Mouse (Mus musculus): ENCODE results near the gene Gjc1. TPM values are rescaled to one million over a fixed set of nuclear protein-coding genes. Genes with fewer than 3 reads are reported as not detected.

Gene Gjc1
- total RNA-seq, 2 experiments from 2014 or later: 39.6 to 40.2 TPM

DNA sequence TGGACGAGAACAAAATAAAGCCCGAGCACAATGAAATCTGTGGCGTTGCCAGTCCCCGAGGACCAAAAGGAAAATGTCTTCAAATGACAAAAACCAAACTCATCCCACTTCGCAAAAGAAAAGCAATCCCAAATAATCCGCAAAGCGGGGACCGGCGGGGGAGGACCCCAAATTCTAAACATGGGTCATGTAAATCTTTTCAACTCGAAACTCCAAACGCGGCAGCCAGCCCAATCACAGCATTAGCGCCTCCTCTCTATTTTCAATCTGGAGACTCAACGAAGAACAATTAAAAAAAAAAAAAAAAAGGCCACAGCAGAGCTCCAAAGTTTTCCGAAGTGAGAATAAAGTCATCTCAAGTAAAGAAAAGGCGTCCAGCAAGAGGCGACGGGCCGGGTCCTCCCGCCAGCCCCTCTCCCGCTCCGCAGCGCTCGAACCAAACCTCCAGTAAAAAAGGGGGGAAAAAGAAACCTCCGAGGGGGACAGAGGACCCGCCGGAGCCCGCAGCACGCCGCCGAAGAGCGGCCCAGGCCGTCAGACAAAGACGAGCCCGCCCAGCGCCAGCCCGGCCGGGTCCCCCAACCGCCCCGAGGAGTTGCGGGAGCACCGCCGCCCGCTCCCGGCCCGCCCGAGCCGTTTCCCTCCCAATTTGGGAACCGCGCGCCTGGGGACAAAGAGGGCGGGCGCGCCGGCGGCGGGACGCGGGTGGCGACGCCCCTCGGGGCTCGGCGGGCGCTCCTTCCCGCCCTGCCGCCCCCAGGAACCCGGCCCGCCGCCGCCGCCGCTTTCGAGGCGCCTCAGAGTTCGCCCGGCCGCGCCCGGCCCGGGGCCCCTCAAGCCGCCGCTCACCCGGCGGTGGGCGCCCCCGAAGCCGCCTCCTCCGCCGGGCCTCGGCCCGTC, 1.1 kb downstream of the Gjc1 start:
- DNase-seq (ENCODE audit: low spot score in 2 of 2): peak; percentile 13 to 18

DNA sequence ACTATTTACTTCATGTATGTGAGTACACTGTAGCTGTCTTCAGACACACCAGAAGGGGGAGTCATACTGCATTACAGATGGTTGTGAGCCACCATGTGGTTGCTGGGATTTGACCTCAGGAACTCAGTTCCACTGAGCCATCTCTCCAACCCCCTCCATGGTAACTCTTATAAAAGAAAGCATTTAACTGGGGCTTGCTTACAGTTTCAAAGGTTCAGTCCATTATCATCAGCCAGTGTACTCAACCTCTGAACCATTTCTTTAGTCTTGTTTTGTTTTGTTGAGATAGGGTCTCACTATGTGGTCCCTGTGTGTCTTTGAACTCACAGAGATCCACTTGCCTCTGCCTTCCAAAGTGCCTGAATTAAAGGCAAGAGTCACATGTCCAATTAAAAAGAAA, 4.6 kb downstream of the Gjc1 start:
- no peak for DNase-seq (ENCODE audit: low spot score in 2 of 2)

DNA sequence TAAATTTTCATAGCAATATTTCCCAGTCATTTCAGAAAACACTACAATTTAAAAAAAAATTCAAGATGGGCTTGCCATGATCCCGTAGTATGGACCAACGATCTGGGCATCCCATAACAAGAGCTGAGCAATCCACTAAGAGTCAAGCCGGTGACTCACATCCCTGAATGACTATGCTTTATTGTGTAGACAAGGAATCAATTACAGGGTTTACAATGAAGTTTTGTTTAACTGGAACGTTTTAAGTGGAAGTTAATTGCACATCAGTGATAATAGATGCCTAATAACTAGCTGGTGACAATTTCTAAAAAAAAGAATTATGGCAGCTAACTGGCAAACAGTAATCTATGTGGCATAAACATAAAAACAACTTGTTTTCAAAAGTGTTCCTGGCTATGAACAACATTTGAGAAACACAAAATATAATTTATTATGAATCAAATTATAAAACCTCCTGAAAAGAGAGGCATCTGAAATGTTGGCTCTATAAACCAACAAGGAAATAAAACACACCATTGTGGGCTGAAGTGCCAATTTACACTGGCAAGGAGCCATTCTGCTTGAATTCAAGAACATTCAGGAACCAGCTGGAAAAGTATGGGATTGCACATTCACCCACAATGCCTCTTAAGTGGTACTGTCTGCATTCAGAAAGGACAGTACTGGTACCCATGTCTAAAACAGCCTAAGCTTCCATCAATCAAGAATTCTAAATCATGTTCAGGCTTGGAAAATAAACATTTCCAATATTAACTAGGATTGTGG, 8.6 kb downstream of the Gjc1 start:
- DNase-seq (ENCODE audit: low spot score in 2 of 2): no peak

DNA sequence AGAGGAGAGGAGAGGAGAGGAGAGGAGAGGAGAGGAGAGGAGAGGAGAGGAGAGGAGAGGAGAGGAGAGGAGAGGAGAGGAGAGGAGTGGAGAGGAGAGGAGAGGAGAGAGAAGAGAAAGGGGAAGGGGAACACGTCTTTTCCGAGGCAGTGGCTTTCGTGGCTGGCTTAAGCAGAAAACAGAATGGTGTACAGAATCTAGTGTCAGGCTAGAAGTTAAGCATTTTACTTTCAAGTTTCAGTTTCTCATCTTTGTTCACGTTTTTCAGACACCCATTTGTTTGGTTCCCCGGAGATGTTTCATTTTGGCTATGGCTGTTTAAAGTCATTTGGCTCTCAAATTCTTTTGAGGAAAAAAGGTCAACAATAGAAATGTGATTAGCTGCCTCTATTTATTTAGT, 11.3 kb downstream of the Gjc1 start:
- no peak for DNase-seq (ENCODE audit: low spot score in 2 of 2)

DNA sequence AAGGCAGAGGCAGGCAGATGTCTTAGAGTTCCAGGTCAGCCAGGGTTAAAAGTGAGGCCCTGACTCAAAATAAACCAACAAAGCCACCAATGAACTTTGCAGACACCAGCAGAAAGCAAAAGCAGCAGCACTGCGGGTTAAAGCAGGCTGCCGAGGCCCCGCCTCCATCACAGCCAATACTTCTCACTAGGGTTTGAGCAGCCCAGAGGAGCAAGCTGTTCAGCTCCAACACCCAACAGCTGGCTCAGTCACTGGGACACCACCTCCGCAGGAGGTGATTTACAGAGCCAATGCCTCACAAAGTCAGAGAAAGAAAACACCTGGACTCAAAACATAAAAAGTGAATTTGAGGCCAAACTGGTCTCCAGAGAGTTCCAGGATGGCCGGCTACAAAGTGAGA, 16.0 kb downstream of the Gjc1 start:
- no peak for DNase-seq (ENCODE audit: low spot score in 2 of 2)

DNA sequence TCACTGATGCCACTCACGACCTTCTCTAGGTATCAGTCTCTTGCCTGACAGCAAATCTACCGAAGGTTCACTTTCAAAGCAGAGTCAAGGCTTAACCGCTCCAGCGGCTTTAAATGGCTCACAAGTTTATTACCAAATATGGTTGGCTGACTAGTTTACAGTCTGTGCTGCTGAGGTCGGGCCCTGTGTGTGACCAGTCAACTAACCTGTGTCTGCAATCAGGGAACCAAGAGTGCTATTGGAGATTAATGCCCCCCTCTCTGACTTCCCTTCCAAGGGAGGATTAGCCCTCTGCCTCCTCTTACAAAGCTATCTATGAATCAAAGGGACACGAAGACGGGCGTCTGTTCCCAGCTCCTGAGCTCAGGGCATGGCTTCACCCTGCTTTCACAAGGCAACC, 25.3 kb downstream of the Gjc1 start:
- DNase-seq (ENCODE audit: low spot score in 2 of 2): no peak

DNA sequence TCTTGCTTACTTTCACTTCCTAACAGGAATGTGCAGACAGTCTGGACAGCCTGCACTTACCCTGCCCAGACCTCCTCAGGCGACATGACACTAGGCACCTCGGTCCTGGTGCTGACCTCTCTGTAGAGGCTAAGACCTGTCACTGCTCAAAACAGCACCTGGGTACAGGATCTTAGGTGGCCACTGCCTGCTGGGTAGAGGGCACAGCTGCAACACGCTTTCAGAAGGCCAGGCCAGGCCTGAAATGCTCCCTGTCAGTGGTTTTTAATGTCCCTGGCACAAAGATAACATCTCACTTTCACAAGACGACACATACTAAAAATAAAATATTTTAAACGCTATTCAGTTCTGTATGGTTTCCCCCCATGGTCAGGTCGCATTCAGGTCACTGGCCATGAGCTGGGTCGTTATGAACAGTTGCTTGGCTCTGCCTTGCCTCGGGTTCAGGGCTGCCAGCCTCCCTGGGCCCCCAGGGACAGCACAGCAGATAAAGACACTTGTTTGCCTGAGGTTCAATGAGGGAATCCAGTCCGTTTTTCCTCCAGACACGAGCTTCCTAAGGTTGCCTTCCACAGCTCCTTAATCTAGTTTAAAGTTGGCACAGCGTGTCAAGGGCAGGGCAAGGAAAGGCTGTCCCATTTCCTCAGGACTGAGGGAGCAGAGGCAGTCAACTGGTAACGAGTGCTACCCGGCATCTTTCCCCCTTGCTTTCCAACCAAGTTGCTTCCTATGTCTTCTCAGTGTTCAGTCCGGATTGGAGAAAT, 27.6 kb downstream of the Gjc1 start:
- no peak for DNase-seq (ENCODE audit: low spot score in 2 of 2)

DNA sequence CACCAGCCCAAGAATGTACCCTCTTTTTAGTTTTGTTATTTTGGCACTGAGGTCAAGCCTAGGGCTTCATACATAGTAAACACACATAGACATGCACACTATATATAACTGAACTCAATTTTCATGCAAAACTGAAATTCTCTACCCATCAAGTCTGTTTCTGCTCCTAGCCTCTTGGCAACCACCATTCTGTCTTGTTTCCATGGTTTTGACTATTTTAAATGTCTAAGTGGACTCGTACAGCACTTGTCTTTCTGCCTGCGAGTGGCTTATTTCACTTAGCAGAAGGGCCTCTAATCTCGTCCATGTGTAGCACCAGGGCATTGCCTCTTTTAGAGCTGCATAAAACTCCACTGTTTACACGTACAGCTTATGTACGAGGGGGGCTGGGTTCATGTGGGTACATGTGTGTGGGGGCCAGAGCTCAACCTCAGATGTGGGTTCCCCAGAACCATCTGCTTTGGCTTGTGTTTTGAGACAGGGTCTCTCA, 31.8 kb downstream of the Gjc1 start:
- DNase-seq (ENCODE audit: low spot score in 2 of 2): no peak

DNA sequence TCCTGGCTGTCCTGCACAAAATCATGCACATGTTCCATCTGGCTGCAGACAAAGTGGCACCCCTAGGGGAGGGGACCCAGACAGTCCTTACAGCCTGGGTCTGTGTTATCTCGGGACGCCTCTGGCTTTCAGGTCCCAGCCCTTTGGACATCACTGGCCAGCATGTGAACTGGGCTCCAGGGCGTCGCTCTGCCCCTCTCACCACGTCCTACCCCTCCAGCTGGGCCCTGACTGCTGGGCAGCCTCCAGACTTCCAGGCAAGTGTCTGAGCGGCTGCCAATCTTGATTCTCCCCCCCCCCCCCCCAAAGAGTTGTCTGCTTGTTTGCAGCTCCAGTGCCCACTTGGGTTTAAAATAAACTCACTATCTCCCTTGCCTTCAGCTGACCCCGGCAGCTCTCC, 36.1 kb downstream of the Gjc1 start:
- DNase-seq (ENCODE audit: low spot score in 2 of 2): no peak

DNA sequence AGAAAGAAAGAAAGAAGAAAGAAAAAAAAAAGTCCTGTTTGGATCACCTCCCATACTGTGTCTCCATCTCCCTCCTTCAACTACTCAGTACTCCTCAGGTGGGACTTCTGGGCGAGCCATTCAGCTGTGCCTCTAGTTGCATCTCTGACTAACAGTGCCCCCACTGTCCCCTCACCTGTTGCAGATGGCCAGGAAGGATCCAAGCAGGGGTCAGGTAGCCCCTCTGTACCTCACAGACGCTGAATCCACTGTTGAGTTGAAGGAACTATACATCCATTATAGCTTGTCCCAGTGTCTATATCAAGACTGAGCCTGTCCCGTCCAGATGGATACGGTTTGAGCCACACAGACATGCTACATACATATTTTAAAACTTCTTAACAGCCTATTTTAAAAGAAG, 38.0 kb downstream of the Gjc1 start:
- DNase-seq (ENCODE audit: low spot score in 2 of 2): no peak

DNA sequence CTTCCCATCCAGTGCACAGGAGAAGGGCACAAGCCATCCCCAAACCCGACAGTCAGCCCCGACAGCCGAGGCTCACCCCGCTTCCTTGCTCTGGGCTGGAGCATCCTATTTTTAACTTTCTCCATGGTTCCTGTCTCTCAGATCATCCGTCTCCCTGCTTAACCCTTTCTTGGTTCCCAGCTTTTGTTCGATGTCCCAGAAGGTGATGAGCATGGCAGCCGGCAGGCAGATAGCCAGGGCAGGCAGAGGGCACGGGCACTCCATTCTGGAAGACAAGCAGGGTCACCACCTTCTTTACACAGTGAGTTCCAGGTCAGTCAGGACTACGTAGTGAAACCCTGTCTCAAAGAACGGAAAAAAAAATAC, 38.5 kb downstream of the Gjc1 start:
- DNase-seq (ENCODE audit: low spot score in 2 of 2): no peak

DNA sequence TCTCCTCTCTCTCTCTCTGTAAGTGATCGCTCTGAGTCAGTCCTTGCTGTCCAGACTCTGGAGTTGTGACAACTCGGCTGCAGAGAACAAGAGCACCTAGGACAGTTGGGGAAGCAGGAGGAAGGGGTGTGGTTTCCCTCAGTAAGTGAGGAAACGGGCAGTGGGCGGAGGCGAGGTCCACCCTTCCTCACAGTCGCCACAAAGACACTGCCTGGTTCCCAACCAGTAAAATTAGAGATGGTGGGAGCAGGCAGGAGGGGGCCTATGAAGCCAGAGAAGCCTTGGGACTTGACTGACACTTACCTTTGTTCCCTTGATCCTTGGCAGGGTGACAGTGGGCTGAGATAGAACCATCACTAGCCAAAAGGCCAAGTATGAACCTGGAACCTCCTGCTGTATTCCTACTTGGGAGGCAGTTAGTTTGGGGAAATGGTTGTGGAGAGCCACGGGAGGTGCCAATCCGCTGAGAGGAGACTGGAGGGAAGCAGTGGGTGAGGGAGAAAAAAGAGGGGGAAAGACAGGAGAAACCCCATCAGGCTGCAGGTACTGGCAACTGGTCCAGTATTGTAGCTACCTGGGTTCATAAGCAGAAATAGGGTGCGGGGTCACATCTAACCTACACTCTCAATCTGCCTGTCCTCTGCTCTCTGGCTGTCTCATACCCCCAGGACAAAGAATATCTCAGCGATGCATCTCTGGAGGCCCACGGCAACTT, 39.1 kb downstream of the Gjc1 start:
- DNase-seq (ENCODE audit: low spot score in 2 of 2): no peak

DNA sequence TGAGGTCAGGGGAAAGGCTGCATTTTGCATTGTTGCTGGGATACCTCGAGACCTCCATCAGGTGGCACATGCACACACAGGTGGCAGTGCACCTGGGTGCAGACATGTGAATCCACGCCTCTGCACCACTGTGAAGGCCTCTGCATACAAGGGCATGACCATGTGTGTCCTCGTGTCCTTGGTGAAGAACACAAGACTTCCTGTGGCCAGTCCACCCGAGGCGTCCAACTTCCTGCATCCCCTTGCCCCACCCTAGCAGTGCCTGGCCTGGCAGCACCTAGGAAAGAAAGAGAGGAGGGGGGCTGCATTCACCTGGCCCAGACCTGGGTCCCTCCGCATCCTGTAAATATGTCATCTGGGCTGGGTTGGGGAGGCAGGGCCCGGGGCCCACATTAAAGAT, 39.7 kb downstream of the Gjc1 start:
- DNase-seq (ENCODE audit: low spot score in 2 of 2): no peak

DNA sequence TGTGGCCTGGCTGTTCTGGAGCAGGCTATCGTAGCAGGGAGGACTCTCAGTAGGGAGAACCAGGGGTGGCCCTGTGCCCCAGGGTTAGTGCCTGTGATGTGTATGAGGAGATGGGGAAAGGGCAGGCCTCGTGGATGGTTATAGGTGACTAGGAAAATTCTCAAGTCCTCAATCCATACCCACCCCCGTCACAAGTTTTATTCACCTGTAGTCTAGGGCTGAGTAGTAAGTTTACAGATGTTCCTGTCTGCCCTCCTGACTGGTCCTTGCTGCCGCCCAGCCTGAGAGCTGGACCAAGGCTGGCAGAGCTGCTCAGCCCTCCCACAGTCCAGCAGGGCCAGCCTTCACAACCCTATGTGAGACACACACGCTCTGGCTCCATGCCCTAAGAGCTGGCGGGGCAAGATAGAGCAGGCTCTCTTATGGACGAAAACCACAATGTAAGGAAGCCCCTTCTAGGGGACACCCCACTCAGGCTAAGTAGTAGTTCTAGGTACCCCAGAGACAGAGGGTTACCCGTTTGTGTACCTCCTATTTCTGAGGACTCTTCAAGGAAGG, 40.3 kb downstream of the Gjc1 start:
- DNase-seq (ENCODE audit: low spot score in 2 of 2): no peak

DNA sequence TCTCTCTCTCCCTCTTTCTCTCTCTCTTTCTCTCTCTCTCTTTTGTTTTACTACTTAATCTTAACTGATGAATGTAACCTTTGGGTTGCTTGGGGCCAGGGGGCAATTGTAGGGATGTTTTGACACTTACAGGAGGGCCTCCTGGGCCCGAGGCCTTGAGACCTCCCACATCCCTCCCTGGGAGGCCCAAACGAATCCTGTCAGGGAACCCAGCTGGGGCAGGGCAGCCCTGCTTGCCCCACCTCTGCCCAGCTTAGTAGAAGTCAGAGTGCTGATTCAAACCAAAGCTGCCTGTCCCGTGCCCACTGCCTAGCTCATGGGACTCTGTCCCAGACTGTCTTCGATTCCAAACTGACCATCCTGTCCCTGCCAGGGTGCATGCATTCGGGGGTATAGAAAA, 40.9 kb downstream of the Gjc1 start:
- DNase-seq (ENCODE audit: low spot score in 2 of 2): no peak

DNA sequence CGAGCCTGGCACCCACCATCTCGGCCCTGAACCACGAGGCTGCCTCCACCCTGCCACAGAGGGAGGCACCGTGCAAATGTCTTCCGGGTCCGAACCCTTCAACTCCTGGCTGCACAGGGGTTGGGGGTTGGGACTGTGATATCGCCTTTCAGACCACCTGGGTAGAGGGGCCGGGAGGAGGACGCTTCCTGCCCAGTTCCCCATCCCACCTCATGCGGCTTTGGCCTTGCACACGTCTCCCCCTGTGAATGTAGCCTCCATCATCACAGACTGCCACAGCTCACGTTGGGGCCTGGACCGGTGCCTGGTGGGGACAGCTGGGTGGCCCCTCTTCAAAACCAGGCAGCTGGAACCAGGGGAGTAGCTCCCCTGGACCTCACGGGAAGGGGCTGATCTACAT, 41.3 kb downstream of the Gjc1 start:
- DNase-seq (ENCODE audit: low spot score in 2 of 2): no peak

DNA sequence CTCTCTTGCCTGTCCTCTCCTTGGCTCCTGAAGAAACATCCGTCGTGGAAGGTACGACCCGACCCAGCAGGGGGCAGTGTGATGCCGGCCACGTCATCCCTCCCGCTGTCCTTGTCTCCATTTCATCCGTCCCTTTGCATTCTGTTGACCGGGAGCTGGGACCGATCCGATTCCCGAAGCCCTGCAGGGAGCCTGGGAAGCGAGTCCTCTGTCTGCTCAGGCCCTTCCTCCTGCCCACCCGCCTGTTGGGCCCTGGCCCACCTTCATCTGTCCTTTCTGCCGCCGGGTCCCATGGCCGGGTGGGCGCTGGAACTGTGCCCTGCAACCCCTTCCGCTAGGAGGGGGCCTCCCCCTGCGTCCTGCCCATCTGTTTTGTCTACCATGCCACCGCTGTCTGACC, 41.9 kb downstream of the Gjc1 start:
- DNase-seq (ENCODE audit: low spot score in 2 of 2): peak; percentile 58 to 68

DNA sequence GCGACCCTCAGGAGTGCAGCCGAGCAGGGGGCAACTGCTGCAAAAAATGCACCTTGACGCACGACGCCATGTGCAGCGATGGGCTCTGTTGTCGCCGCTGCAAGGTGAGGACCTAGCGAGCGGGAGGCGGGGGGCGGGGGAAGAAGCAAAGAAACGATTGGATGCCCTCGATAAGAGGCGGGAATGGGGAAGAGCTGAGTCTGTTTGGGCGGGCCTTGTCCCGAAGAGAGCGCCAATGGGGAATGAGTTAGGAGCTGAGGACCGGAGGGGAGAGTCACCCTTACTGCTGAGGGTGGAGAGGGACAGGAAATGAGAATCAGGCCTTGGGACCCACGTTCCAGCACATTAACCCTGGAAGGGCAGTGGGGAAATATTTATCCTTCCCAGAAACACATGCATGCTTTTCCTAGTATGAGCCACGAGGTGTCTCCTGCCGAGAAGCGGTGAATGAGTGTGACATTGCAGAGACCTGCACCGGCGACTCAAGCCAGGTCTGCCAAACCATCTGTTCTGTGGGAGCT, 44.8 kb downstream of the Gjc1 start:
- peak; percentile 47 to 75 for DNase-seq (ENCODE audit: low spot score in 2 of 2)

DNA sequence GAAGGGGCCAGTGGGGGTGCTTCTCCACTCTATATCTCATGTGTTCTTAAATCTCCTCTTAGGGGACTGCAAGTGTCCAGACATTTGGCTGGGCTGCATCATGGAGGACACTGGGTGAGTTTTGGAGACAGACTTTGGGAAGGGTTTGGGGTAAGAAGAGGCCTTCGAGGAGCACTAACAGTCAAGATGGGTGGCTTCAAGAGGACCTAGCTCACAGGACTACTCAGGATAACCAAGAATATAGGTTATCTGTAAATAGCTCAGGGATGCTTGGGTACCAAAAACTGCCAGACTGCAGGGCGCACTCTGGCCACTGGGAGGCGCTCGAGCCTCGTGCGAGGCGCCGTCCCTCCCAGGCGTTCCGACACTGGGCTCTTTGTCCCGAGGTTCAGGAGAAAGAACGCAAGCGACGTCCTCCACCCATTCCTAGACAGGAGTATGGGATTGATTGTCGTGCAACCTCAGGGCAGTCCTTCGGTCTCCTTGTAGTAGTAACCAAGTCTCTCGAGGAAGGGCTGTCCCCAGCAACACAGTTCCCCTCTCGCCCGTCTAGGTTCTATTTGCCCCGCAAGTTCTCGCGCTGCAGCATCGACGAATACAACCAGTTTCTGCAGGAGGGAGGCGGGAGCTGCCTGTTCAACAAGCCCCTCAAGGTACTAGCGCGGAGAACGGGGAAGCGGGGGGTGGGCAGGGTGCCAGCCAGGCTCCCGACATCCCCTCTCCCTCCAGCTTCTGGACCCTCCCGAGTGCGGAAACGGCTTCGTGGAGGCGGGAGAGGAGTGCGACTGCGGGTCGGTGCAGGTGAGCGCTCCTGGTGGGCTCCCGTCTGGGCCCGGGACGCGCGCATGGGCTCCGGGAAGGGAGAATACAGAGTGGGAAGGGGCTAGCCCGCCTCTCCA, 45.5 kb downstream of the Gjc1 start:
- peak; percentile 63 to 72 for DNase-seq (ENCODE audit: low spot score in 2 of 2)
